Mouse (Mus musculus) megakaryocyte, embryonic 14.5 days (primary cell): ENCODE data around the gene M6pr. TPM values are rescaled to one million over a fixed set of nuclear protein-coding genes. Genes with fewer than 3 reads are reported as not detected.

ENCODE experiments used
- H3K27me3 ChIP-seq: replicated peaks from 2 replicates; pipeline ENCODE3; 2012; ENCODE audit warnings: inconsistent platforms
- H3K36me3 ChIP-seq: replicated peaks from 2 replicates; pipeline ENCODE3; 2012; ENCODE audit warnings: low read length, inconsistent platforms, mixed read lengths
- H3K4me1 ChIP-seq: 2 replicates; pipeline ENCODE4 v1.6.1; 2012; ENCODE audit warnings: inconsistent platforms
- H3K4me3 ChIP-seq: replicated peaks from 2 replicates; pipeline ENCODE3; 2012; ENCODE audit warnings: moderate library complexity, mild to moderate bottlenecking, inconsistent platforms
- H3K9me3 ChIP-seq: 2 replicates; pipeline ENCODE4 v1.6.1; 2012; ENCODE audit warnings: inconsistent platforms
- FLI1 ChIP-seq: IDR thresholded peaks from 2 replicates; pipeline ENCODE4 v1.6.1; 2012; ENCODE audit warnings: low read length, inconsistent platforms, mixed read lengths
- GATA1 ChIP-seq: IDR thresholded peaks from 3 replicates; pipeline ENCODE4 v1.6.1; 2012; ENCODE audit warnings: mixed read lengths, low read length, inconsistent platforms, borderline replicate concordance
- polyA plus RNA-seq: library from polyadenylated mRNA; stranded (reverse); fragments of >175 nt; gene quantifications from 2 replicates; pipeline ENCODE4 v1.2.3, GENCODE M21; 2012; ENCODE audit warnings: low replicate concordance; ENCODE audit not compliant: insufficient read depth

The M6pr gene
- polyA plus RNA-seq, 1 experiment = 13.0 TPM

DNA sequence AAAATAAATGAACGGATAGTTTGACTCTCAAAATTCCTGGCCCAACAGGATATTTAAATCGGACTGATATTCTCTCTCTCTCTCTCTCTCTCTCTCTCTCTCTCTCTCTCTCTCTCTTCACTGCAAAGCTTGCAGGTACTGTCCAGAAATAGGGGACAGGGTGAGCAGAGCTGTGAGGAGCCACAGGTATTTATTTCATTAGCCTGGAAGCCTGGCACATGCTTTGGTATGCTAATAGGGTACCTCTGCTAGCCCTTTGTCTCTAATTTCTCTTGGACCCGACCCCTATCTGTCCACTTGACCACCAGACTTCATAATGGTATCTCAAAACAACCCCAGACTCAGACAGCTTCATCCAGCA lies 11.6 kb upstream of the M6pr start:
- Histone ChIP-seq H3K36me3 (no peaks in the 10 kb centered on the region), H3K4me3 (peak overlapping the region; percentile 92), H3K9me3 (no peaks in the 10 kb centered on the region), H3K27me3 (no peaks in the 10 kb centered on the region), H3K4me1 (peaks cover 90% of the 10 kb centered on the region)
- TF ChIP-seq GATA1 (no peak), FLI1 (no peak)

DNA sequence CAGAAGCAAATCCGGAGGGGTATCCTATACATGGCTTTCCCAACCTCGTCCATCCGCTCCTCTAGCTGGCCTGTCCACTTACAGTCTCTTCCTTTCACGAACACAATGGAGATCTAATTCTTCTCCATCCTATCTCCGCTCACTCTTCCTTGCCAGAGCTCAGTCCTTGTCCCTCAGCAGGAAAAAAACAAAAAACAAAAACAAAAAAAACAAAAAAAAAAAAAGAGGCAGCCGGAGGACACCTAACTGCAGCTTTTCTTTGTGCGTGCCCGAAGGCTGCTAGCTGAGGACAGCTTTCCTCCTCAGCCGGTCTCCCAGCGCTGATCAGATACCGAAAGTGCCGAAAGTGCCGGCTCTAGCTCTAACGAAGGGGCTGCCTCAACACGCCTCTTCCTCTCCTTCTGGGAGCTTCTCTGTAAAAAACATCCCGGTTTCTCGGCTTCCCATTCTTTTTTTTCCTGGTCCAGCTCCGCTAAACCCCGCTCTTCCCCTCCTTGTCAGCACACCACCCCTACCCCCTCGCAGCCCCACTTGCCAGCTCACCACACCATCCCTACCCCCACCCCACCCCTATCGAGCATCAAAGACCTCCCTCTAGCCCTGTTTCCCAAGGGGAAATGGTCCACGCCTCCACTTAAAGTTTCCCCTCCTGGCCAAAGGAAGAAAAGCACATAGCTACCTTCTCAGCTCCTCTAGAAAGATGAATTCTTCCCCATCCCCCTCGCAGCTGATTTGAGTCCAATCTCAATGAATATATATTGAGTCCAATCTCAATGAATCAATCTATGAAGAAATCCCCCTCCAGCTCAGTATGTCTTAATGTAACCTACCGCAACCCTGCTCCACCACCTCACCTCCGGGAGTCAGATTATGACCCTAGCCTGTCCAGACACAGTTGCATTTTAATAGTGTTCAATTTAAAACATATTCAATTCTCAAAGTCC lies 11.0 kb upstream of the M6pr start:
- TF ChIP-seq GATA1 = no peak
- TF ChIP-seq FLI1 = no peak
- Histone ChIP-seq H3K36me3 (no peaks in the 10 kb centered on the region), H3K4me1 (peaks cover 91% of the 10 kb centered on the region), H3K27me3 (no peaks in the 10 kb centered on the region), H3K4me3 (peak overlapping the region; percentile 92), H3K9me3 (no peaks in the 10 kb centered on the region)

GRCm38 (mm10) chr6:122298223-122298609 lies 10.3 kb upstream of the M6pr start:
- no peak for TF ChIP-seq FLI1
- TF ChIP-seq GATA1 = no peak
- Histone ChIP-seq H3K9me3 (no peaks in the 10 kb centered on the region), H3K36me3 (no peaks in the 10 kb centered on the region), H3K4me3 (peak overlapping the region; percentile 92), H3K27me3 (no peaks in the 10 kb centered on the region), H3K4me1 (peaks cover 91% of the 10 kb centered on the region)

GRCm38 (mm10) chr6:122299621-122300133 lies 8.8 kb upstream of the M6pr start:
- Histone ChIP-seq H3K36me3 (no peaks in the 10 kb centered on the region), H3K9me3 (no peaks in the 10 kb centered on the region), H3K4me3 (no peak overlapping the region), H3K4me1 (peaks cover 91% of the 10 kb centered on the region), H3K27me3 (no peaks in the 10 kb centered on the region)
- TF ChIP-seq FLI1 (no peak), GATA1 (no peak)

DNA sequence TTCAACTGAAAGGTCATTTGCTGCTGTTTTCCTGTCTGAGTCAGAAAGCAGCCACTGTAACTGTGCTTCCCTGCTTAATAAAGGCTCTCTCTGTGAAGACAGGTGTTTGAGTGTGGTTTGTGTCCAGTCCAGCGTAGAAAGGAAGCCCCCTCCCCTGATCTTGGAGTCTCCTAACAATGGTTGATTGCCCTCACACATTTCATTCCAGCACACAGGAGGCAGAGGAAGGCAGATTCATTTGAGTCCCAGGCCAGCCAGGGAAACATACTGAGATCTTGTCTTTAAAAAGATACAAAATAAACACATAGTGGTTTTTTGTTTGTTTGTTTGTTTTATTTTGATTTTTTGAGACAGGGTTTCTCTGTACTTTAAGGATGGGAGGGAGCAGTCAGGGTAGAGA lies 6.4 kb upstream of the M6pr start:
- TF ChIP-seq FLI1 (no peak), GATA1 (no peak)
- Histone ChIP-seq H3K36me3 (no peaks in the 10 kb centered on the region), H3K9me3 (no peaks in the 10 kb centered on the region), H3K27me3 (no peaks in the 10 kb centered on the region), H3K4me1 (peaks cover 70% of the 10 kb centered on the region), H3K4me3 (no peak overlapping the region)

DNA sequence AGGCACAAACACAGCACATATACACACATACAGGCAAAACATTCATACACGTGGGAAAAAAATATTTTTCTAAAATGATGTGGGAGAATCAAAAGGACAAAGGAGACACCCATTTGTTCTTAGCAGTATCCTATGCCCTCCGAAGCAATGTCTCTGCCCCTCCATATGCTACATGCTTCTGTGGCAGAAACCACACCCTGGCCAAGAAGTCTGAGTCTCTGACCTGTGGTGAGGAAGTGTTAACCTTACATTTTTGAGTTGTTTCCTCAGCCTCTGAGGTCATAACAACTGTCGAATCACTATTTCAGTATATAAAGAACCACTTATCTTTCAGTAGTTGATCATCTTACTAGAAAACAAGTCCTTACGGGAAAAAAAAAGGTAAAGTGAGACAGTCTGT lies 5.9 kb upstream of the M6pr start:
- no peaks in the 10 kb centered on the region for H3K36me3 ChIP-seq
- no peak overlapping the region for H3K4me3 ChIP-seq
- H3K9me3 ChIP-seq = no peaks in the 10 kb centered on the region
- H3K27me3 ChIP-seq = no peaks in the 10 kb centered on the region
- peaks cover 65% of the 10 kb centered on the region for H3K4me1 ChIP-seq
- no peak for TF ChIP-seq FLI1
- no peak for TF ChIP-seq GATA1

DNA sequence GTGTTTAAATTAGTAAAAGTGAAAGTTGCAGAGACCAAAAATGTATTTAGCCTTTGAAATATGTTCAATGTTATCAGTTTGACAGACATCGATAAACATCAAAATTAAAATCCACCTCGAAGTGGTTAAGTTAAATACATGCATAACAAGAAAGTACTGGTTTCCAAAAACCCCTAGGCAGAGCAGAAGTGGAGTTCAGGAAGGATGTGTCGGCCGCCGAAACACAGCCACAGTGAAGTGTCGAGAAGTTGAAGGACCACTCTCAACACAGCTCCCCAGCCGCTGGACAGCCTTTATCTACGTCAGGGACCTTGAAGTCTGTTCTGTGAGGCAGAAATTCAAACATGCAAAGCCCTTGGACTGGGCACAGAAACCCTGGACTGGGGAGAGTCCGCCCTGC lies 5.0 kb upstream of the M6pr start:
- H3K36me3 ChIP-seq = no peaks in the 10 kb centered on the region
- TF ChIP-seq FLI1 (no peak), GATA1 (no peak)
- no peak overlapping the region for H3K4me3 ChIP-seq
- H3K27me3 ChIP-seq = no peaks in the 10 kb centered on the region
- peaks cover 60% of the 10 kb centered on the region for H3K4me1 ChIP-seq
- H3K9me3 ChIP-seq = no peaks in the 10 kb centered on the region

- Histone ChIP-seq H3K4me1 (peaks cover 56% of the 10 kb centered on the region), H3K9me3 (no peaks in the 10 kb centered on the region), H3K36me3 (no peaks in the 10 kb centered on the region), H3K27me3 (no peaks in the 10 kb centered on the region), H3K4me3 (no peak overlapping the region)
- no peak for TF ChIP-seq FLI1
- no peak for TF ChIP-seq GATA1
Measured at GRCm38 (mm10) chr6:122304355-122304754, 4.2 kb upstream of the M6pr start.

DNA sequence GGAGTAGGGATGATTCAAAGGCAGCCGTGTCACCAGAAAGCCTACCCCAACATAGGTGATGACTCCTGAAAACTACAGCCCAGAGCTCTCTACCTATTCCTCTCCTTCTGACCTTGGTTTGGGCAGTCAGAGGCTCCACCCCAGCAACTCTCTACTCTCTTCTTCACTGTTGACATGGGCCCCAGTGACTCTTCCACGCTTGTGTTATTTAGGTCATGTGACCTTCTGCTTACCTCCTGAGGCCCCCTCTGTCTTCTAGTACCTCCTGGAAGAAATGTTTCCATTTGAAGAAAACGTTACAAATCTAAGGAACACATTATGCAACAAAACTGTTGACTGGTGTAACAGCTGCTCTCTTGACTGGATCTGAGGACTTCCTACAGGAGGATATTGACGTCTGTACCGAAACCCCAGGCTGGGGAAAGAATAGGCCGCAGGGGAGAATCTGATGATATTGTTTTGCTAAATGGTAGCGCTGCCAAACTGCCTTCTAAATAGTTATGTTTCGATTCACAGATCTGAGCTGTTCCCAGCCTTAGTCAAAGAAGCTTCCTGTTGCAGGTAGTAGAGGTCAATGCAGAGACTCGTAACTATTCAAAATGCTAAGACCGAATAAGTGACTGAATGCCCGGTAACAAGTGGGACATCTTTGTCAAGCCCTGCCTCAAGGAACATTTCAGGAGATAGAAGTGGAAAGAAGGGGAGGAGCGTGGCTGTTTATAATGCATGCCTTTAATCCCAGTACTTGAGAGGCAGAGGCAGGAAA lies 3.5 kb upstream of the M6pr start:
- H3K9me3 ChIP-seq = no peaks in the 10 kb centered on the region
- no peaks in the 10 kb centered on the region for H3K36me3 ChIP-seq
- peaks cover 51% of the 10 kb centered on the region for H3K4me1 ChIP-seq
- no peak overlapping the region for H3K4me3 ChIP-seq
- H3K27me3 ChIP-seq = no peaks in the 10 kb centered on the region
- TF ChIP-seq FLI1 (no peak), GATA1 (no peak)

GRCm38 (mm10) chr6:122306707-122307106 lies 1.8 kb upstream of the M6pr start:
- Histone ChIP-seq H3K36me3 (peaks cover 6% of the 10 kb centered on the region), H3K27me3 (no peaks in the 10 kb centered on the region), H3K4me1 (peaks cover 52% of the 10 kb centered on the region), H3K4me3 (no peak overlapping the region), H3K9me3 (no peaks in the 10 kb centered on the region)
- TF ChIP-seq GATA1 (no peak), FLI1 (no peak)
